Mouse (Mus musculus) adrenal gland, postnatal 10 days (tissue): ENCODE measurements around the gene Nbr1. TPM values are rescaled to one million over a fixed set of nuclear protein-coding genes. Genes with fewer than 3 reads are reported as not detected.
A peak's percentile ranks its signal among the peaks of the same experiment; 100 is the strongest.
"Not testable (repeated sequence)": the region's sequence is repeated elsewhere in the genome, so short reads cannot be mapped to it uniquely, and the experiment has no call there.

ENCODE experiments used
- DNase-seq: peaks from one replicate; pipeline ENCODE4 v3.0.0; 2021; ENCODE audit warnings: mixed read lengths
- total RNA-seq, 2 experiments: library from RNA; stranded (reverse); gene quantifications; 2 replicates each; pipeline ENCODE4 v1.2.3; 2021

Gene Nbr1
- total RNA-seq, 2 experiments from 2014 or later, result 134 to 137 TPM

GRCm38 (mm10) chr11:101582054-101583035, 30.4 kb downstream of the Nbr1 start, which contains the start of gene Tmem106a:
Gene Tmem106a (plus strand): TSS chr11:101582242.
- DNase-seq, result peak; percentile 86

DNA sequence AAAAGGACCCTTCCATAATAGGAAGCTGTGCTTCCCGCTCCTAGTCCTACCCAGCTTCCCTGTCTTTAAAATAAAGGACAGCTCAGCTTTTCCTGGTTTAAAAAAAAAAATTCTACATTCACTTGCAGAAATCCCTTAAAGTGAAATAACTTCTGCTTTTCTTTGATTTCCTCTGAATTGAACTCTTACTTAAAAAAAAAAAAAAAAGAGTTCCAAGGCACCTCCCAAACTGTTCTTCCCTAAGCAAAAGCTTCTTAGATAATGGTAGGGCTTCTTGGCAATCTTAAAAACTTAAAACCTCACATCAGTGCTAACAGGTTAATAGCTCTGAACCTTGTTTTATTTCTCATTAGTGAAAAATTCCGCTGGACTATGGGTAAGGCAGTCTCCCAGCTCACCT, 31.3 kb downstream of the Nbr1 start:
- no peak for DNase-seq

DNA sequence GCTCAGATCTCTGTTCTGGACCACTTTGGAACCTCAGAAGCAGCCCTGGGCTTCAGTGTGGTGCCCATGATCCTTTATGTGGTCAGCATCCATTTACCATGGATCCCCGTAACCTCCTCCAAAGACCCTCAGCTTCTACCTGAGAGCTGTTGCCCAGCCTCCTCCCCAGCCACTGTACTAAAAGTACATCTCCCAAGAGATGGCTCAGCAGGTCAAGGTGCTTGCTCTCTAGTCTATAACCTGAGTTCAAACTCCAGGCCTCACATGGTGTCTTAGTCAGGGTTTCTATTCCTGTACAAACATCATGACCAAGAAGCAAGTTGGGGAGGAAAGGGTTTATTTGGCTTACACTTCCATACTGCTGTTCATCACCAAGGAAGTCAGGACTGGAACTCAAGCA, 33.1 kb downstream of the Nbr1 start:
- DNase-seq, result not testable (repeated sequence)

GRCm38 (mm10) chr11:101585805-101586204, 33.9 kb downstream of the Nbr1 start:
- no peak for DNase-seq

GRCm38 (mm10) chr11:101587676-101588075, 35.7 kb downstream of the Nbr1 start:
- DNase-seq, result peak; percentile 12

GRCm38 (mm10) chr11:101588868-101589267, 36.9 kb downstream of the Nbr1 start:
- DNase-seq, result no peak

- DNase-seq, result peak; percentile 70
These were observed 37.5 kb downstream of the Nbr1 start for GRCm38 (mm10) chr11:101589444-101589843.

DNA sequence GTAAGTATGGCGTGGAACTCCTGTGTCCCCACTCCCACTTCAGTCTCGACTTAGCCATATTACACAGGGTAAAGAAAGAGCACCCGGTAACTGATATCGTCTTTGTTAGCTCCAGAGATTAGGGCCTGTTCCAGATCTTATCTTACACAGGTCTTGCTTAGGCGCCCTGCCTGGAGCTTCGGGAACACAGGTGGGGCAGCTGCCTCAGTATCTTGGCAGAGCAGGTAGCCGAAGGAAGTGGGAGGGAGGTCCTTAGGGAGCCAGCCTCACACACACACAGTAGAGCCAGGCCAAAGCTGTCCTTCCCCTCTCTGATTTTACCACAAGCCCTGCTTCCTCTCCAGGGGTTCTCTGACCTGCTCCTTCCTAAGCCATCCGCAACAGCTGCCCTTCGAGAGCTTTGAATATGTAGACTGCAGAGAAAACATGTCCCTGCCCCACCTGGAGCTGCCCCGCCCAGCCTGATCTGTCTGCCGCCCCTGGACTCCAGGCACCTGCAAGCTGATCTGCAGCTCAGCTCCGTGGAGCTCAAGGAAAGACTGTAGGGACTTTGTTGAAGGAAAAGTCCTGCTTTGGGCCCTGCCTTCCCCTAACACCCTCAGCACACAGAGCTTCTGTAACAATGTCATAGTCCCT, 38.2 kb downstream of the Nbr1 start:
- no peak for DNase-seq

DNA sequence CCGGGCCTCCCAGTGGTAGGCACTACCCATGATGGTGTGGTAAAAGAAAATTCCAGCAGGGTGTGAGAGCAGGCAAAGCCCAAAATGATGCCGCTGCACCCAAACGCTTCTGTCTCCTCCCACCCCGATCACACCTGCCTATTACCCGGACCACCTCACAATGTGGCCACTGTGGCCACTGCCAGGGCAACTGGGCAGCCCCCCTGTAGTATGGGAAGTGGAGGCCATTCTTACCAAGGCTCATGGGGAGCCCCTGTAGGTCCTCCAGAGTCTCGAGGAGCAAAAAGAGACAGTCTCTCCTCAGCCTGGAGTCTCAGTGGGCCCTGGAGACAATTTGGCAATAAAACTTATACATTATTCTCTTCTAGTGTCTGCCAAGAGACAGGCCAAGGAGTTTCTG, 47.2 kb downstream of the Nbr1 start, which contains the start of gene Gm11634:
Gene Gm11634 (minus strand): TSS at position 101 of the 400 bp plus-strand sequence.
- DNase-seq, result no peak

- peak; percentile 85 for DNase-seq
These were observed 50.5 kb downstream of the Nbr1 start for GRCm38 (mm10) chr11:101602491-101602890.

GRCm38 (mm10) chr11:101604116-101604515, 52.2 kb downstream of the Nbr1 start:
- DNase-seq, result no peak

- peak; percentile 91 for DNase-seq
These were observed 52.8 kb downstream of the Nbr1 start for GRCm38 (mm10) chr11:101604531-101605453.

- DNase-seq, result not testable (repeated sequence)
These were observed 55.2 kb downstream of the Nbr1 start for GRCm38 (mm10) chr11:101607134-101607533.

DNA sequence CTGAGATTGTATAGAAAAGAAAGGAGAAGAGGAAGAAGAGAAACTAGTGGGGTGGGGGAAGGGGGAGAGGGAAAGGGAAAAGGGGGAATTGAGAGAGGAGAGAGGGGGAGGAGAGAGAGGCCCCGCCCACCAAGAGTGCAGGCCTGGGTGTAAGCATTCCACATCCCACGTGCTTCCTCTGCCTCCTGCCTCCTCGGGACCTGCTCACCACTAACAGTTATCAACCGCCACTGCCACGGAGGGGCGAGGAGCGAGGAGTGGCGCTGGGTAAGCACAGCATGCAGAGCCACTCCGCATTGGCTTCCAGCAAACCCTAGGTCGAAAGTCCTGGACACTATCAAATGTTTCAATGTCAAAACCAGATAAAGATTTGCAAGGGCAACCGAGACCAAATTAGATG, 58.5 kb downstream of the Nbr1 start:
- DNase-seq, result no peak

DNA sequence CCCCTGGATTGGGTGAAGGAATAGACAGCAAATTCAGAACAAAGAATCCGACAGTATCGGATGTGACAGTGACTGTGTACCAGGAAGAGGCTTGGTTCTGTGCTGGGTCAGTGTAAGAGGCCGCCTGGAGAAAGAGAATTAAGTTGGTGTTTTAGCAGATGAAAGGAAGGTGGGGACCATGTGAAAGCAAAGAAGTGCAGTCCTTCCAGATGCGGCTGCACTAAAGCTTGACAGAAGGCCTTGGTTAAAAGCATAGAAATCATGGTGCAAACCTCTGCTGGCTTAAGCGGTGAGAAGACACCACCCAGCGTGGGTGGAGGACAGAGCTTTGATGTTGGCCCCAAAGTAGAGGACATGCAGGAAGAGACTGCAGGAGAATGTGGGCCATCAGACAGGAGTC, 61.6 kb downstream of the Nbr1 start:
- DNase-seq, result no peak

- DNase-seq, result no peak
These were observed 62.2 kb downstream of the Nbr1 start for GRCm38 (mm10) chr11:101614116-101614515.

DNA sequence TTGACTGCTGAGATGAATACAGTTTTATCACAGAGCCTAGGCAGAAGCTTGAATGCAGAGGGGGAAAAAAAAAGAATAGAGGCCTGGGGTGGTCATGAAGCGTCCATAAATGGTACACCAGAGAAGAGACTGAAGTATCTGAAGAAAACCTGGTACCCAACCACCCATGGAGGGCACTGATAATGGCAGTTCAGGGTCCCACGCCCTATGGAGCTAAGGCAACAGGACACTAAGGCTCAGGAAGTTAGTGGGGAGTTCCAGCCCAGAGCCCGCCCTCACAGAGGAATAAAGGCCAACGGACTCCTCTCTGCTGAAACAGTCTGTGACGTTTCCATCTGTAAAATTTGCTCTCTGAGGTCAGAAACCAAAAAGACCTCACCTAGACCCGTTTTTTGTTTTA, 63.4 kb downstream of the Nbr1 start:
- no peak for DNase-seq

GRCm38 (mm10) chr11:101616104-101616503, 64.2 kb downstream of the Nbr1 start:
- DNase-seq, result no peak

GRCm38 (mm10) chr11:101616948-101617767, 65.2 kb downstream of the Nbr1 start:
- no peak for DNase-seq

GRCm38 (mm10) chr11:101617849-101618248, 65.9 kb downstream of the Nbr1 start:
- DNase-seq, result peak; percentile 52

- peak; percentile 29 for DNase-seq
These were observed 66.6 kb downstream of the Nbr1 start for GRCm38 (mm10) chr11:101618596-101618995.
